Comparison of ENCODE assay signal across 14 mouse cellular contexts in the genomic region with DNA sequence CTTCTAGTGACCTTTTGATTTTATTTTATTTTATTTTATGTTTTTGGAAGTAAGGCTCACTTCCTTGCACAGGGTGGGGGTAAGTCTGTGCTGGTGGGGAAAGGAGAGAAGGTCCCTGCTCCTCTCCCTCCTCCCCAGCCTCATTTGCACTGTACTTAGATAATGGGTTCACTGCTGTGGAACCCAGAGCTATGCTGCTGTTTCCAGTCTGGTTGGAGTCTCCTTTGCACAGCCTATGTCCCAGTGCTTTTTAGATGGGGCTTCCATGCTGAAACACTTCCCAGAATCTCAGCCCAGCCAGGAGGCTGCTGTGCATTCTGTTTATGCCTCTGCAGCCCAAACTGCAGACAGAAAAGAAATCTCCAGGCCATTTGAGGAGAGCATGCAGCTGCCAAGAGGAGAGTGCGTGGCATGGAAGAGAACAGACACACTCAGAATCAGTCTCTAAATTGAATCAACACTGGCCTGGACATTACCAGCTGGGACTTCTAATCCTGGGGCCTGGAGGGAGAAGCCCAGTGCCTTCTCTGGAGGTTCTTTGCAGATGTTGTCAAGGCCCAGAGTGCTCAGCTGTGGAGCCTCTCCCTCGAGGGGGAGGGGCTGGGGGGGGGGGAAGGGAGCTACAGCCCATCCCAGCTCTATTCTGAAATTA.
DNase-seq lines count a peak whose midpoint lies in the region; ATAC-seq lines count a peak whose summit lies in the region.
"Had no signal": no experiment of that assay in that cellular context is flagged by ENCODE, and none has a peak within 500 bp of the region (broad histone marks: within the 10 kb centered on the region; RNA-seq: fewer than 3 reads in every experiment).

No protein-coding gene starts in this region.

- intact Hi-C loops in left cerebral cortex, postnatal 14 days (cut with DNase I) = no loop called here

- H3K27me3 ChIP-seq in embryonic facial prominence, embryonic 11.5 days (ENCODE audit: control insufficient read depth, insufficient read depth, low read length) = no peaks in the 10 kb centered on the region
- no peaks in the 10 kb centered on the region for H3K27me3 ChIP-seq in hindbrain, embryonic 11.5 days (ENCODE audit: control insufficient read depth, insufficient read depth, low read length)
- H3K27me3 ChIP-seq in midbrain, embryonic 14.5 days (ENCODE audit: control insufficient read depth, insufficient read depth, low read length) = no peaks in the 10 kb centered on the region
- H3K27me3 ChIP-seq: heart, embryonic 15.5 days had no signal

- H3K27ac ChIP-seq in embryonic facial prominence, embryonic 11.5 days (replicated peaks; ENCODE audit: low read depth, low read length) = no peak overlapping the region
- no peak overlapping the region for H3K27ac ChIP-seq in hindbrain, embryonic 11.5 days (ENCODE audit: low read depth, low read length)
- H3K27ac ChIP-seq in midbrain, embryonic 14.5 days (replicated peaks; ENCODE audit: low read depth, low read length) = no peak overlapping the region
- H3K27ac ChIP-seq: heart, embryonic 15.5 days; kidney, postnatal 0 days had no signal

- no peaks in the 10 kb centered on the region for H3K4me1 ChIP-seq in embryonic facial prominence, embryonic 11.5 days (ENCODE audit: control insufficient read depth, insufficient read depth, low read length)
- H3K4me1 ChIP-seq in hindbrain, embryonic 11.5 days (replicated peaks; ENCODE audit: control insufficient read depth, insufficient read depth, low read length) = no peaks in the 10 kb centered on the region
- 0 out of 2 replicates have a peak, but pooled peaks cover 2% of the 10 kb centered on the region for H3K4me1 ChIP-seq in midbrain, embryonic 14.5 days (ENCODE audit: control insufficient read depth, insufficient read depth, low read length)
- H3K4me1 ChIP-seq: heart, embryonic 15.5 days had no signal

- H3K4me2 ChIP-seq in embryonic facial prominence, embryonic 11.5 days (ENCODE audit: low read depth, low read length) = no peak overlapping the region
- H3K4me2 ChIP-seq in hindbrain, embryonic 11.5 days (replicated peaks; ENCODE audit: low read depth, low read length) = no peak overlapping the region
- no peak overlapping the region for H3K4me2 ChIP-seq in midbrain, embryonic 14.5 days (ENCODE audit: low read length)
- H3K4me2 ChIP-seq: heart, embryonic 15.5 days had no signal

- H3K36me3 ChIP-seq in embryonic facial prominence, embryonic 11.5 days (replicated peaks; ENCODE audit: control insufficient read depth, insufficient read depth, low read depth, low read length) = no peaks in the 10 kb centered on the region
- no peaks in the 10 kb centered on the region for H3K36me3 ChIP-seq in hindbrain, embryonic 11.5 days (ENCODE audit: control insufficient read depth, insufficient read depth, low read length)
- no peaks in the 10 kb centered on the region for H3K36me3 ChIP-seq in midbrain, embryonic 14.5 days (ENCODE audit: control insufficient read depth, insufficient read depth, low read length)
- H3K36me3 ChIP-seq: heart, embryonic 15.5 days had no signal

- H3K9me3 ChIP-seq in embryonic facial prominence, embryonic 11.5 days (replicated peaks; ENCODE audit: control insufficient read depth, low read length) = no peaks in the 10 kb centered on the region
- H3K9me3 ChIP-seq in hindbrain, embryonic 11.5 days (ENCODE audit: control insufficient read depth, low read length) = no peaks in the 10 kb centered on the region
- H3K9me3 ChIP-seq in midbrain, embryonic 14.5 days (ENCODE audit: control insufficient read depth, low read length) = no peaks in the 10 kb centered on the region
- H3K9me3 ChIP-seq: heart, embryonic 15.5 days had no signal

- H3K9ac ChIP-seq in embryonic facial prominence, embryonic 11.5 days (replicated peaks; ENCODE audit: low read length) = no peak overlapping the region
- H3K9ac ChIP-seq in hindbrain, embryonic 11.5 days (ENCODE audit: low read depth, low read length) = no peak overlapping the region
- H3K9ac ChIP-seq in midbrain, embryonic 14.5 days (replicated peaks; ENCODE audit: low read length) = no peak overlapping the region
- H3K9ac ChIP-seq: heart, embryonic 15.5 days had no signal

- DNase-seq in left cerebral cortex, postnatal 14 days (ENCODE audit: low spot score in 2 of 2) = peak; percentile 22 to 26
- no peak for DNase-seq in left cerebral cortex, adult 11 months (ENCODE audit: low spot score)
- no peak for DNase-seq in embryonic facial prominence, embryonic 11.5 days (ENCODE audit: low spot score)
- no peak for DNase-seq in hindbrain, embryonic 11.5 days (ENCODE audit: low spot score)
- peak; percentile 29 for DNase-seq in midbrain, embryonic 14.5 days
- DNase-seq in adrenal gland, postnatal 4 days (ENCODE audit: low spot score in 2 of 2) = no peak
- DNase-seq in urinary bladder, adult 18-20 months (ENCODE audit: low spot score in 2 of 2) = no peak
- DNase-seq: cerebellum, adult 11 months; lung, adult 2 months; thymus, adult 18-20 months had no signal

- 0 out of 2 replicates have a peak, but pooled peaks have one; percentile 27 for ATAC-seq in embryonic facial prominence, embryonic 11.5 days (replicated peaks; ENCODE audit: insufficient number of reproducible peaks, low FRiP score, low TSS enrichment, low read depth)
- ATAC-seq in hindbrain, embryonic 11.5 days (ENCODE audit: low FRiP score) = peak; percentile 38
- ATAC-seq in midbrain, embryonic 14.5 days (ENCODE audit: low FRiP score, low TSS enrichment) = peak; percentile 44
- ATAC-seq: activated CD4-positive, CD25-positive, alpha-beta regulatory T cell, adult 4 months had no signal

- 36% methylated on average over 2 of the region's 2 CpGs for WGBS in embryonic facial prominence, embryonic 11.5 days
- 48% methylated on average over 2 of the region's 2 CpGs for WGBS in hindbrain, embryonic 11.5 days
- 13% methylated on average over 2 of the region's 2 CpGs for WGBS in midbrain, embryonic 14.5 days

- H3K4me3 ChIP-seq in embryonic facial prominence, embryonic 11.5 days (ENCODE audit: low read depth, low read length) = no peak overlapping the region
- H3K4me3 ChIP-seq in hindbrain, embryonic 11.5 days (ENCODE audit: low read depth, low read length) = no peak overlapping the region
- H3K4me3 ChIP-seq in midbrain, embryonic 14.5 days (replicated peaks; ENCODE audit: low read depth, low read length) = no peak overlapping the region
- H3K4me3 ChIP-seq: heart, embryonic 15.5 days; myocyte had no signal

Comparison
In these comparisons a context has a peak if more than half of its experiments do, and no peak if none do; other contexts are left out.
1. DNase-seq: peak in left cerebral cortex, postnatal 14 days (2 of 2) and midbrain, embryonic 14.5 days (single experiment); none in left cerebral cortex, adult 11 months (single experiment), embryonic facial prominence, embryonic 11.5 days (single experiment), hindbrain, embryonic 11.5 days (single experiment), adrenal gland, postnatal 4 days (0 of 2) and urinary bladder, adult 18-20 months (0 of 2).
2. Peak in every context shown above with its lines, with median percentiles within 50 percentile points of each other: ATAC-seq.